Mouse (Mus musculus): Measurements from ENCODE around the gene Ubqln4. TPM values are rescaled to one million over a fixed set of nuclear protein-coding genes. Genes with fewer than 3 reads are reported as not detected.

The Ubqln4 gene
- polyA plus RNA-seq, 1 experiment from 2014 or later, result 80.1 TPM

GRCm38 (mm10) chr3:88535527-88535926, 18.0 kb upstream of the Ubqln4 start:
- H3K4me1 ChIP-seq (ENCODE audit: control insufficient read depth, insufficient read depth, low read length), result peaks cover 44% of the 10 kb centered on the region
- no peaks in the 10 kb centered on the region for H3K27me3 ChIP-seq (ENCODE audit: control insufficient read depth, insufficient read depth, low read length)
- WGBS, result 46% methylated on average over 4 of the region's 4 CpGs
- ATAC-seq (ENCODE audit: insufficient number of reproducible peaks, low FRiP score, low TSS enrichment, low read depth), result no peak
- peak overlapping the region; percentile 98 for H3K9ac ChIP-seq (ENCODE audit: low read length)
- H3K27ac ChIP-seq (replicated peaks; ENCODE audit: low read depth, low read length), result no peak overlapping the region
- peaks cover 18% of the 10 kb centered on the region for H3K36me3 ChIP-seq (ENCODE audit: control insufficient read depth, insufficient read depth, low read length)
- H3K9me3 ChIP-seq (ENCODE audit: control insufficient read depth, low read length), result no peaks in the 10 kb centered on the region
- peak overlapping the region; percentile 93 for H3K4me2 ChIP-seq (ENCODE audit: low read depth, severe bottlenecking)
- DNase-seq (ENCODE audit: low spot score), result no peak
- peak overlapping the region; percentile 95 for H3K4me3 ChIP-seq (ENCODE audit: low read depth, low read length)

DNA sequence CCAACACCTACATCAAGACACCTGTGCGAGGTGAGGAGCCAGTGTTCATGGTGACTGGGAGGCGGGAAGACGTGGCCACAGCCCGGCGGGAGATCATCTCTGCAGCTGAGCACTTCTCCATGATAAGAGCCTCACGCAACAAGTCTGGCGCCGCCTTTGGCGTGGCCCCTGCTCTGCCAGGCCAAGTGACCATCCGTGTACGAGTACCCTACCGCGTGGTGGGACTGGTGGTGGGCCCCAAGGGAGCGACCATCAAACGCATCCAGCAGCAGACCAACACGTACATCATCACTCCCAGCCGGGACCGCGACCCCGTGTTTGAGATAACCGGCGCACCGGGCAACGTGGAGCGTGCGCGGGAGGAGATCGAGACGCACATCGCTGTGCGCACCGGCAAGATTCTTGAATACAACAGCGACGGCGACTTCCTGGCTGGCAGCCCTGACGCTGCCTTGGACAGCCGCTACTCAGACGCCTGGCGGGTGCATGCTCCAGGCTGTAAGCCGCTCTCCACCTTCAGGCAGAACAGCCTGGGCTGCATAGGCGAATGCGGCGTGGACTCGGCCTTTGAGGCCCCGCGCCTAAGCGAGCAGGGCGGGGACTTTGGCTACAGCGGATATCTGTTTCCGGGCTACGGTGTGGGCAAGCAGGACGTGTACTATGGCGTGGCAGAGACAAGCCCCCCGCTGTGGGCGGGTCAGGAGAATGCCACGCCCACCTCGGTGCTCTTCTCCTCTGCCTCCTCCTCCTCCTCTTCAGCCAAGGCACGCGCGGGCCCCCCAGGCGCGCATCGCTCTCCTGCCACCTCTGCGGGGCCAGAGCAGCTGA, 17.2 kb upstream of the Ubqln4 start:
- H3K9me3 ChIP-seq (ENCODE audit: control insufficient read depth, low read length), result no peaks in the 10 kb centered on the region
- H3K4me2 ChIP-seq (ENCODE audit: low read depth, severe bottlenecking), result peak overlapping the region; percentile 93
- H3K36me3 ChIP-seq (ENCODE audit: control insufficient read depth, insufficient read depth, low read length), result peaks cover 18% of the 10 kb centered on the region
- H3K4me3 ChIP-seq (ENCODE audit: low read depth, low read length), result peak overlapping the region; percentile 95
- H3K27me3 ChIP-seq (ENCODE audit: control insufficient read depth, insufficient read depth, low read length), result no peaks in the 10 kb centered on the region
- 11% methylated on average over 64 of the region's 64 CpGs for whole genome bisulfite sequencing
- no peak for ATAC-seq (ENCODE audit: insufficient number of reproducible peaks, low FRiP score, low TSS enrichment, low read depth)
- peak overlapping the region; percentile 56 for H3K27ac ChIP-seq (replicated peaks; ENCODE audit: low read depth, low read length)
- DNase-seq (ENCODE audit: low spot score), result peak; percentile 75
- H3K9ac ChIP-seq (ENCODE audit: low read length), result peak overlapping the region; percentile 98
- peaks cover 44% of the 10 kb centered on the region for H3K4me1 ChIP-seq (ENCODE audit: control insufficient read depth, insufficient read depth, low read length)

GRCm38 (mm10) chr3:88537146-88537545, 16.4 kb upstream of the Ubqln4 start:
- Histone ChIP-seq H3K9me3 (ENCODE audit: control insufficient read depth, low read length) (no peaks in the 10 kb centered on the region), H3K9ac (ENCODE audit: low read length) (peak overlapping the region; percentile 98; the same call in 1 of the 2 replicates), H3K27ac (replicated peaks; ENCODE audit: low read depth, low read length) (no peak overlapping the region), H3K27me3 (ENCODE audit: control insufficient read depth, insufficient read depth, low read length) (no peaks in the 10 kb centered on the region), H3K4me3 (ENCODE audit: low read depth, low read length) (no peak overlapping the region; the same call in 1 of the 2 replicates), H3K36me3 (ENCODE audit: control insufficient read depth, insufficient read depth, low read length) (peaks cover 18% of the 10 kb centered on the region), H3K4me2 (ENCODE audit: low read depth, severe bottlenecking) (peak overlapping the region; percentile 93; the same call in 1 of the 2 replicates), H3K4me1 (ENCODE audit: control insufficient read depth, insufficient read depth, low read length) (peaks cover 44% of the 10 kb centered on the region)
- WGBS, result 78% methylated on average over 6 of the region's 6 CpGs
- ATAC-seq (ENCODE audit: insufficient number of reproducible peaks, low FRiP score, low TSS enrichment, low read depth), result no peak
- DNase-seq (ENCODE audit: low spot score), result no peak

DNA sequence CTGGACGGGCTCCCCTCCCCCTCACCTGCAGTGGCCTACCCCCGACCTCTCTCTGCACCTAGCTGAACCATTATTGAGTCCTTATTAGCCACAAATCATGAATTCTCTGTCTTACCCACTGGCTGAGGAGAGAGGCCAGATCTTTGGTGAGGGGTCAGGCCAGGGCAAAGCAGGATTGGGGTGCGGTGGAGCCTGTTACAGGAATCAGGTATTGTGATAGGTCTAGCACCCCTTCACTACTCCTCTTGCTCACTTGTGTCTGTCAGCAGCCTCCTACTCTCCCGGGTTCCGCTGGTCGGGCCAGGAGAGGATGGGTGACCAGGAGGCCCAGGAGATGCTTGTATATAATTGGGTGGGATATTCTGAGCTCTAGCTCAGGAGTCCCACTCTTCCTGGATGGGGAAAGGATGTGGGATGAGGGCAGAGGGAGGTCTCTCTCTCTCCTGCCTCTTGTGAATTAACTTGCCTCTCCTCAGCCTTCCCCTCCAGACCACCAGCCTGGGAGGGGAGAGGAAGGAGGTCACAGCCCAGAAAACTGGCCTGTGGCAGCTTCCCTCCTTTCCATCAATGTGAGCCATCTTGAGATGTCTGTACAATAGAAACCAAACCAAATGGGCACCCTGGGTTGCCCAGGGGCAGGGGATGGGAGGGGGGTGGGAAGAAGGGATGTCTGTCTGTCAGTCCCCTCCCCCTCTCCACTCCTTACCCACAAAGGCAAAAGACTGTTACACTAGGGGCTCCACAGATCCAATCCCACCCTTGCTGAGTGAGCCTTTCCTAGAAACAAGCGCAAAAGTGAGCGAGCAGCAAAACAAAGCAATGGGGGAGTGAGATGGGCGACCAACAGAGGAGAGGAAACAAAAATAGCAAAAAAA, 15.1 kb upstream of the Ubqln4 start:
- Histone ChIP-seq H3K27ac (replicated peaks; ENCODE audit: low read depth, low read length) (no peak overlapping the region), H3K27me3 (ENCODE audit: control insufficient read depth, insufficient read depth, low read length) (no peaks in the 10 kb centered on the region), H3K36me3 (ENCODE audit: control insufficient read depth, insufficient read depth, low read length) (peaks cover 18% of the 10 kb centered on the region), H3K4me3 (ENCODE audit: low read depth, low read length) (no peak overlapping the region), H3K9ac (ENCODE audit: low read length) (peak overlapping the region; percentile 8; the same call in 1 of the 2 replicates), H3K4me2 (ENCODE audit: low read depth, severe bottlenecking) (no peak overlapping the region; the same call in 1 of the 2 replicates), H3K9me3 (ENCODE audit: control insufficient read depth, low read length) (no peaks in the 10 kb centered on the region), H3K4me1 (ENCODE audit: control insufficient read depth, insufficient read depth, low read length) (peaks cover 46% of the 10 kb centered on the region)
- ATAC-seq (ENCODE audit: insufficient number of reproducible peaks, low FRiP score, low TSS enrichment, low read depth), result no peak
- 65% methylated on average over 9 of the region's 9 CpGs for WGBS
- DNase-seq (ENCODE audit: low spot score), result no peak

DNA sequence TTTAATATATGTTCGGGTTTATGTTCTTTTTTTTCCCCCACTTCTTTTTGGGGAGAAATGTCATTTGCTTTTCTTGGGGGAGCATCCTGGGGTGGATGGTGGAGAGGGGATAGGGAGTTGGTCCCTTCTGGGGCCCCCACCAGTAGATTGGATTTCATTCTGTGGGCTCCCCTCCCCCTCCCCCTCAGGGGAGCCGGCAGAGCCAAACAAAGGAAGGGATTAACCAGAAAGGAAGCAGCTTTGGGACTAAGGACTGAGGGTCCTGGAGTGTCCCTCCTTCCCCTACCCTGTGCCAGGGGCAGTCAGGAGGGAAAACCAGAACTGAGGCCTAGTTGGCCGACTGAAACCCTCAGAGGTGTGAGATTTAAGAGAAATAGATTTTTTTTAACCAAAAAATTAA, 14.2 kb upstream of the Ubqln4 start:
- 32% methylated on average over 3 of the region's 3 CpGs for WGBS
- Histone ChIP-seq H3K9me3 (ENCODE audit: control insufficient read depth, low read length) (no peaks in the 10 kb centered on the region), H3K4me3 (ENCODE audit: low read depth, low read length) (no peak overlapping the region), H3K27me3 (ENCODE audit: control insufficient read depth, insufficient read depth, low read length) (no peaks in the 10 kb centered on the region), H3K27ac (replicated peaks; ENCODE audit: low read depth, low read length) (no peak overlapping the region), H3K4me2 (ENCODE audit: low read depth, severe bottlenecking) (no peak overlapping the region), H3K36me3 (ENCODE audit: control insufficient read depth, insufficient read depth, low read length) (peaks cover 18% of the 10 kb centered on the region), H3K4me1 (ENCODE audit: control insufficient read depth, insufficient read depth, low read length) (peaks cover 44% of the 10 kb centered on the region), H3K9ac (ENCODE audit: low read length) (no peak overlapping the region)
- DNase-seq (ENCODE audit: low spot score) (no peak), ATAC-seq (ENCODE audit: insufficient number of reproducible peaks, low FRiP score, low TSS enrichment, low read depth) (no peak)

GRCm38 (mm10) chr3:88540085-88540484, 13.5 kb upstream of the Ubqln4 start:
- Histone ChIP-seq H3K27ac (replicated peaks; ENCODE audit: low read depth, low read length) (no peak overlapping the region; the same call in 1 of the 2 replicates), H3K9me3 (ENCODE audit: control insufficient read depth, low read length) (no peaks in the 10 kb centered on the region), H3K4me1 (ENCODE audit: control insufficient read depth, insufficient read depth, low read length) (peaks cover 40% of the 10 kb centered on the region), H3K4me3 (ENCODE audit: low read depth, low read length) (no peak overlapping the region), H3K27me3 (ENCODE audit: control insufficient read depth, insufficient read depth, low read length) (no peaks in the 10 kb centered on the region), H3K4me2 (ENCODE audit: low read depth, severe bottlenecking) (no peak overlapping the region), H3K36me3 (ENCODE audit: control insufficient read depth, insufficient read depth, low read length) (peaks cover 18% of the 10 kb centered on the region), H3K9ac (ENCODE audit: low read length) (no peak overlapping the region)
- WGBS, result 63% methylated on average over 5 of the region's 5 CpGs
- ATAC-seq (ENCODE audit: insufficient number of reproducible peaks, low FRiP score, low TSS enrichment, low read depth) (no peak), DNase-seq (ENCODE audit: low spot score) (no peak)

DNA sequence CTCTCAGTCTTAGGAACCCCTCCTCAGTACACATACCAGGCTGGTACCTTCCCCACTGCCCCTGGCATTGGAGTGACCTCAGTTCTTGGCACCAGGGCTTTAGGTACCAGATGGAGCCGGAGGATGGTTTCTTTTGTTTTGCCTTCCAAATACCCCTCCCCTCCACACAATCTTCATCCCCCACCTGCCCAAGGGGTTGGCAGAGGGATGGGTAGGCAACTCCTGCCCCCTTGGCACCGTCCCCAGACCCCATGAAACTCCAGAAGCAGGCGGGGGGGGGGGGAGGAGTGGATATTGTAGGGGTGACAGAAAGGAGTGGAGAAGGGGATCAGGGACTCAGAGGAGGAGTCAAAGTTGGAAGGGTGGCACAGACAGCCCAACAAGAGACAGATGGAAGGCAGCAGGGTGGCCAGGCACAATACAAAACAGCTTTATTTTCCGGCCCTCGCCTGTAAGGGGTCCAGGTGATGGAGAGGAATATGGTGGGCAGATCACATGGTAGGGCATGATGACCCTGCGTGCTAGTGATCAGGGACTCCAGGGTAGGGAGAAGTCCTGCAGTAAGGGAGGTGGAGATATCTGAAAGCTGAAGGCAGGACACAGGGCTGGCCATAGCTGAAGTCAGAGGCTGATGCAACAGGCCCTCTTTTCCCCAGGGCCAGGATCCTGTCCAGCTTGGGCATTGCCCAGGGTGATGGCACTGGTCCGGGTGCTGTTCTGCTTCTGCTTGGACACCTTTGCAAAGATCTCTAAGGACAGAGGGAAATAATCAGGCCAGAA, 11.7 kb upstream of the Ubqln4 start:
- H3K9ac ChIP-seq (ENCODE audit: low read length), result no peak overlapping the region
- no peaks in the 10 kb centered on the region for H3K27me3 ChIP-seq (ENCODE audit: control insufficient read depth, insufficient read depth, low read length)
- no peak for DNase-seq (ENCODE audit: low spot score)
- H3K27ac ChIP-seq (replicated peaks; ENCODE audit: low read depth, low read length), result 0 out of 2 replicates have a peak overlapping the region, but pooled peaks have one; percentile 14
- H3K9me3 ChIP-seq (ENCODE audit: control insufficient read depth, low read length), result no peaks in the 10 kb centered on the region
- H3K4me2 ChIP-seq (ENCODE audit: low read depth, severe bottlenecking), result no peak overlapping the region
- no peak for ATAC-seq (ENCODE audit: insufficient number of reproducible peaks, low FRiP score, low TSS enrichment, low read depth)
- H3K36me3 ChIP-seq (ENCODE audit: control insufficient read depth, insufficient read depth, low read length), result peaks cover 13% of the 10 kb centered on the region
- no peak overlapping the region for H3K4me3 ChIP-seq (ENCODE audit: low read depth, low read length)
- peaks cover 26% of the 10 kb centered on the region for H3K4me1 ChIP-seq (ENCODE audit: control insufficient read depth, insufficient read depth, low read length)
- 72% methylated on average over 5 of the region's 7 CpGs for WGBS

DNA sequence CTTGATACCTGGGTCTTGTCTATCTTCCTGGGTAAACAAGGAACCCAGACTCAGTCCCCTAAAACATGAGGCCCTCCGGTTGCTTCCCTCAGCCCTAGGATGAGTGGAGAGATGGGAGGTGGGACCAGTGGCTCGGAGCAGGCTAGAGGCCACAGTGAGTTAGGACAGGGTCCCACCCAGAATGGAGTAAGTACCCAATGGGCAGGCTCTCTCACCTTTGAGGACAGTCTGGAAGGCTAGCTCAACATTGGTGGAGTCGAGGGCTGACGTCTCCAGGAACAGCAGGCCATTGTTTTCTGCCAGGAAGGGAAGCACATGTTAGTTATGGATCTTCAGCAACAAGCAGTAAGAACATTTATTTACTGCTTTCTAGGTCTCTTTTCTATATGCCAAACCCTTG, 11.1 kb upstream of the Ubqln4 start:
- no peak for DNase-seq (ENCODE audit: low spot score)
- H3K4me2 ChIP-seq (ENCODE audit: low read depth, severe bottlenecking), result no peak overlapping the region
- no peak for ATAC-seq (ENCODE audit: insufficient number of reproducible peaks, low FRiP score, low TSS enrichment, low read depth)
- no peak overlapping the region for H3K4me3 ChIP-seq (ENCODE audit: low read depth, low read length)
- H3K9ac ChIP-seq (ENCODE audit: low read length), result no peak overlapping the region
- H3K27me3 ChIP-seq (ENCODE audit: control insufficient read depth, insufficient read depth, low read length), result no peaks in the 10 kb centered on the region
- H3K27ac ChIP-seq (replicated peaks; ENCODE audit: low read depth, low read length), result no peak overlapping the region
- H3K9me3 ChIP-seq (ENCODE audit: control insufficient read depth, low read length), result no peaks in the 10 kb centered on the region
- WGBS, result 69% methylated on average over 4 of the region's 4 CpGs
- H3K4me1 ChIP-seq (ENCODE audit: control insufficient read depth, insufficient read depth, low read length), result peaks cover 20% of the 10 kb centered on the region
- H3K36me3 ChIP-seq (ENCODE audit: control insufficient read depth, insufficient read depth, low read length), result peaks cover 9% of the 10 kb centered on the region; the same call in 1 of the 2 replicates

Measured in limb, embryonic 11.5 days (tissue).